Mouse (Mus musculus) CH12F3 (cell line): ENCODE results near the gene Gm30083.

ENCODE experiments used
- in situ Hi-C: fragments of 300-500 bp; cut with MboI; formaldehyde crosslinking; loops from 2 replicates; pipeline ENCODE4 v1.14.3; 2020; ENCODE audit warnings: low sequenced_read_pairs

Gene Gm30083

GRCm38 (mm10) chr14:33965675-33966074 is 49.3 kb downstream of the Gm30083 start:
- in situ Hi-C loops, result no loop called here

GRCm38 (mm10) chr14:33959341-33959740 is 55.6 kb downstream of the Gm30083 start:
- in situ Hi-C loops, result no loop called here

GRCm38 (mm10) chr14:33958841-33959240 is 56.1 kb downstream of the Gm30083 start:
- in situ Hi-C loops, result no loop called here

- in situ Hi-C loops, result no loop called here
Measured at GRCm38 (mm10) chr14:33958186-33958585, 56.8 kb downstream of the Gm30083 start.

- in situ Hi-C loops, result no loop called here
Measured at GRCm38 (mm10) chr14:33956055-33956454, 58.9 kb downstream of the Gm30083 start.

GRCm38 (mm10) chr14:33953761-33954160 is 61.2 kb downstream of the Gm30083 start, which contains the start of gene Rbp3:
Gene Rbp3 (plus strand): TSS chr14:33954003.
- in situ Hi-C loops, result no loop called here

GRCm38 (mm10) chr14:33952233-33952981 is 62.6 kb downstream of the Gm30083 start:
- in situ Hi-C loops, result no loop called here

GRCm38 (mm10) chr14:33946125-33946524 is 68.9 kb downstream of the Gm30083 start:
- in situ Hi-C loops, result no loop called here

GRCm38 (mm10) chr14:33942222-33942621 is 72.8 kb downstream of the Gm30083 start:
- in situ Hi-C loops, result no loop called here

- in situ Hi-C loops, result no loop called here
Measured at GRCm38 (mm10) chr14:33940739-33941138, 74.2 kb downstream of the Gm30083 start, which contains the start of gene Gdf2. Gene Gdf2 (plus strand): TSS chr14:33941039.

- in situ Hi-C loops, result no loop called here
Measured at GRCm38 (mm10) chr14:33939117-33939516, 75.9 kb downstream of the Gm30083 start.
